Mouse (Mus musculus): ENCODE data around the gene Gm11213.
A peak's percentile ranks its signal among the peaks of the same experiment; 100 is the strongest.

The Gm11213 gene

GRCm38 (mm10) chr4:63579649-63580048, 25.4 kb downstream of the Gm11213 start:
- DNase-seq: no peak

- no peak for DNase-seq
Measured at GRCm38 (mm10) chr4:63572621-63573020, 32.4 kb downstream of the Gm11213 start.

GRCm38 (mm10) chr4:63570208-63570781, 34.8 kb downstream of the Gm11213 start:
- DNase-seq: no peak

- no peak for DNase-seq
Measured at GRCm38 (mm10) chr4:63569322-63569721, 35.7 kb downstream of the Gm11213 start.

GRCm38 (mm10) chr4:63567712-63568390, 37.2 kb downstream of the Gm11213 start:
- no peak for DNase-seq

- no peak for DNase-seq
Measured at GRCm38 (mm10) chr4:63562742-63563141, 42.3 kb downstream of the Gm11213 start.

- DNase-seq: no peak
Measured at GRCm38 (mm10) chr4:63561861-63562675, 43.0 kb downstream of the Gm11213 start.

GRCm38 (mm10) chr4:63560079-63560478, 45.0 kb downstream of the Gm11213 start:
- peak; percentile 40 for DNase-seq

- DNase-seq: no peak
Measured at GRCm38 (mm10) chr4:63559127-63559697, 45.8 kb downstream of the Gm11213 start.

GRCm38 (mm10) chr4:63558407-63559081, 46.5 kb downstream of the Gm11213 start, which contains the start of gene Tmem268:
Gene Tmem268, plus strand, starts transcription at chr4:63558781.
- peak; percentile 77 for DNase-seq

GRCm38 (mm10) chr4:63557124-63558059, 47.7 kb downstream of the Gm11213 start:
- DNase-seq: no peak

GRCm38 (mm10) chr4:63556665-63557064, 48.4 kb downstream of the Gm11213 start:
- no peak for DNase-seq

- DNase-seq: no peak
Measured at GRCm38 (mm10) chr4:63555111-63555510, 50.0 kb downstream of the Gm11213 start.

- DNase-seq: no peak
Measured at GRCm38 (mm10) chr4:63554616-63555015, 50.4 kb downstream of the Gm11213 start.

- no peak for DNase-seq
Measured at GRCm38 (mm10) chr4:63553789-63554576, 51.1 kb downstream of the Gm11213 start.

GRCm38 (mm10) chr4:63552865-63553264, 52.2 kb downstream of the Gm11213 start:
- DNase-seq: no peak

- no peak for DNase-seq
Measured at GRCm38 (mm10) chr4:63550908-63551307, 54.2 kb downstream of the Gm11213 start.

GRCm38 (mm10) chr4:63548491-63548890, 56.6 kb downstream of the Gm11213 start:
- no peak for DNase-seq

- no peak for DNase-seq
Measured at GRCm38 (mm10) chr4:63547799-63548198, 57.3 kb downstream of the Gm11213 start.
